Mouse (Mus musculus) hindbrain, embryonic 13.5 days (tissue): ENCODE measurements around the gene Cnpy1. TPM values are rescaled to one million over a fixed set of nuclear protein-coding genes. Genes with fewer than 3 reads are reported as not detected.
A peak's percentile ranks its signal among the peaks of the same experiment; 100 is the strongest.

Experiments used
- ATAC-seq: fragments of 200-750 bp; cut with Nextera tagmentation; 2 replicates; pipeline ENCODE4 v1.8.0; 2017; ENCODE audit warnings: moderate TSS enrichment; ENCODE audit not compliant: low FRiP score
- H3K27ac ChIP-seq: fragments of 300-500 bp; sonication (generic); 2 replicates; pipeline ENCODE4 v1.5.1; 2015; ENCODE audit warnings: inconsistent platforms, mild to moderate bottlenecking, moderate library complexity
- H3K27me3 ChIP-seq: fragments of 300-500 bp; sonication (generic); 2 replicates; pipeline ENCODE4 v1.6.1; 2015; ENCODE audit warnings: mild to moderate bottlenecking, inconsistent platforms
- H3K36me3 ChIP-seq: fragments of 300-500 bp; sonication (generic); 2 replicates; pipeline ENCODE4 v1.6.1; 2015; ENCODE audit warnings: mild to moderate bottlenecking, inconsistent platforms
- H3K4me1 ChIP-seq: fragments of 300-500 bp; sonication (generic); replicated peaks from 2 replicates; pipeline ENCODE4 v1.6.1; 2015; ENCODE audit warnings: inconsistent platforms
- H3K4me2 ChIP-seq: fragments of 300-500 bp; sonication (generic); 2 replicates; pipeline ENCODE4 v1.6.1; 2015; ENCODE audit warnings: inconsistent platforms, mild to moderate bottlenecking, moderate library complexity
- H3K4me3 ChIP-seq: fragments of 300-500 bp; sonication (generic); 2 replicates; pipeline ENCODE4 v1.5.1; 2015; ENCODE audit warnings: mild to moderate bottlenecking, inconsistent platforms
- H3K9ac ChIP-seq: fragments of 300-500 bp; sonication (generic); 2 replicates; pipeline ENCODE4 v1.6.1; 2015; ENCODE audit warnings: mild to moderate bottlenecking, inconsistent platforms
- H3K9me3 ChIP-seq: fragments of 300-500 bp; sonication (generic); 2 replicates; pipeline ENCODE4 v1.6.1; 2016; ENCODE audit warnings: inconsistent platforms
- WGBS: fragments of 180-500 bp; shearing (Covaris S2); methylation state at CpG from one replicate; pipeline ENCODE4 v1.1.7; 2015; 5-methylcytosine and 5-hydroxymethylcytosine counted together
- polyA plus RNA-seq: library from polyadenylated mRNA; unstranded; fragments of >200 nt; fragmentation: Nextera tagmentation; extraction: Ambion mirVana; gene quantifications from 2 replicates; pipeline ENCODE4 v1.2.1, GENCODE M21; 2015

Cnpy1 gene
- polyA plus RNA-seq = 33.9 and 42.8 TPM in 2 replicates

DNA sequence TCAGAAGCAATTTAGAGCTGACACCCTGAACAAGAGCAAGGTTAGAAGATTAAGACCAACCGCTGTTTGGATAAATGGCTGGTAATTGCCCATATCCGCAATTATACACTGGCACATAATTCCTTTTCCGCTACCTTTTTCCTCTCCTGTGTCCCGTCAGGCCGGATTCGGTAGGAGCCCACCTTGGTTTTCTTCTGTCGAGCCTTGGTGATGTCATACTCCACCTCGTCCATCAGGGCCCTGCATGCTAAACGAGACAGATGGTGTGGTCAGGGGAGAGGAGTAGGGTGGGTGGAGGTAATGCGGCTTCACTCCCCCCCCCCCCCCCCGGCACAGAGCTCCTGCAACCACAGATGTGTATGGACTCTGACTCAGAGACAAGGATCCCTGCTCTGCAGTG lies at the start of gene Cnpy1:
Cnpy1 (minus strand) TSS at position 233 of the 400 bp plus-strand sequence.
- Histone ChIP-seq H3K36me3 (no peaks in the 10 kb centered on the region), H3K27me3 (no peaks in the 10 kb centered on the region), H3K4me3 (no peak within 1 kb of the TSS), H3K9ac (no peak within 1 kb of the TSS), H3K4me2 (no peak within 1 kb of the TSS), H3K27ac (peak within 1 kb of the TSS; percentile 48; the same call in 1 of the 2 replicates), H3K4me1 (peaks cover 3% of the 10 kb centered on the region; the same call in 1 of the 2 replicates), H3K9me3 (no peaks in the 10 kb centered on the region)
- 62% methylated on average over 11 of the region's 11 CpGs for WGBS
- ATAC-seq = no peak

DNA sequence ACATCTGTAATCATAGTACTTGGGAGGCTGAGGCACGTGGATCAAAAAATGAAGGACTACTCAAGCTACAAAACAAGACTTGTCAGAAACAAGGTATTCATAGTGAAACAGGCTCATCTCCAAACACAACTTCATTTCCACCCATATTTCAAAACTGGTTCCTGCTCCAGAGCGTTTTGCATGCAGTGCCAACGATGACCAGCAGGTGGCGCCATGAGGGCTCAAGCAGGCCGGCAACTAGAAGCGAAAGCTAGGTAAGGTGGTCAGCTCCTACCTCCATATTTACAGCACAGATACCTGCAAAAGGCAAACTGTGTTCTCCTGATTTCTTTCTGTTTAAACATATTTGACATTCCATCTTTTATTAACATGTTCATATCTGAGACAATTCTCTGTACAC lies 48.4 kb upstream of the Cnpy1 start:
- 4% methylated on average over 6 of the region's 6 CpGs for WGBS
- no peak overlapping the region for H3K9ac ChIP-seq
- no peak overlapping the region for H3K4me2 ChIP-seq
- H3K36me3 ChIP-seq = no peaks in the 10 kb centered on the region
- no peak overlapping the region for H3K27ac ChIP-seq
- H3K4me3 ChIP-seq = no peak overlapping the region
- H3K9me3 ChIP-seq = no peaks in the 10 kb centered on the region
- no peaks in the 10 kb centered on the region for H3K27me3 ChIP-seq
- ATAC-seq = no peak
- H3K4me1 ChIP-seq = no peaks in the 10 kb centered on the region

DNA sequence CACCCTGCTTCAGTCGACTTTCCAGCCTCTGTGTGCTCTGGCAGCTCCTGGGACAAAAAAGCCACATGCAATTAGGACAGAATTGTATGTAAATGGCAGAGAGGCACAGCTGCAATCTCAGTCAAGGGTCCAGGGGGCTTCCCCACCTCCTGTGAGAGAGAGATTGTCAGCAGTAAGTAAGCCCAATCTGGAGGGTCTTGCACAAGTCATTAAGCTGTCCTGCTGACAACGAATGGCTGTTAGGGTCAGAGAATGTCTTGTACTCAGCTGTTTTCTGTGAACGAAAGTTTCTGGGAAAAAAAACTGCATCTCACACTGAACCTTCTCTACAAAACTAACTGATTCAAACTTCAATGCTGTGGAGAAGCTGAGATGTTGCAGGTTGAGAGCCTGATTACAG lies 46.7 kb upstream of the Cnpy1 start:
- WGBS = 51% methylated on average over 3 of the region's 3 CpGs
- no peak overlapping the region for H3K4me3 ChIP-seq

DNA sequence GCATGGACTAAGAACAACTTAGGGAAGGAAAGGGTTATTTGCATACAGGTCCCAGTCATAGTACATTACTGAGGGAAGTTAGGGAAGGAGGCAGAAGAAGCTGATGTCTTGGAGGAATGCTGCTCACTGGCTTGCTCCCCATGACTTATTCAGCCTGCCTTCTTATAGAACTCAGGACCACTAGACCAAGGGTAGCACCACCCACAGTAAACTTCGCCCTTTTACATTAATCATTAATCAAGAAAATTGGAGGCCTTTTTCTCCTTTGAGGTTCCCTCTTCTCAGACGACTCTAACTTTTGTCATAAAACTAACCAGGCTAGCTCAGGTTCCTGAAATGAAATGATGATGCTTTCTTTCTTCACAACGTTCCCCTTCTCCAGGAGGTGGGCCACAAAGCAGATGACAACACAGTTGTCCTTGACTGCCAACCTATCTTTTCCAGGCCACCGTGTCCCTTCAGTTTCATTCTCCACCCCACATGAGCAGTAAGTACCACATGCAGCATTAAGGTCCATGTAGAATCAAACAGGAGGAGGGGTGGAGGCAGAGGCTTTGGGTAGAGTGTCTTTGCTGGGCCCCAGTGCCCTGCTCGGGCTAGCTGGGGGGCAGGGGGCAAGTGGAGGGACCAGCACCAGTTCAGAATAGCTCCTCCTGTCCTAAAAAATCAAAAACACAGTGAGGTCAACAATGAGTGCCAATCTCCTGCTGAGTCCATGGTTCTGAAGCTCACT lies 45.7 kb upstream of the Cnpy1 start:
- no peak for ATAC-seq
- no peaks in the 10 kb centered on the region for H3K36me3 ChIP-seq
- H3K9me3 ChIP-seq = no peaks in the 10 kb centered on the region
- H3K4me2 ChIP-seq = no peak overlapping the region
- no peak overlapping the region for H3K27ac ChIP-seq
- H3K27me3 ChIP-seq = no peaks in the 10 kb centered on the region
- no peak overlapping the region for H3K4me3 ChIP-seq
- no peaks in the 10 kb centered on the region for H3K4me1 ChIP-seq
- 82% methylated on average over 5 of the region's 5 CpGs for WGBS
- H3K9ac ChIP-seq = no peak overlapping the region

More for the DNA sequence above, 46.7 kb upstream of the Cnpy1 start:
- Histone ChIP-seq H3K9me3 (no peaks in the 10 kb centered on the region), H3K27me3 (no peaks in the 10 kb centered on the region), H3K4me2 (no peak overlapping the region), H3K36me3 (no peaks in the 10 kb centered on the region), H3K4me1 (no peaks in the 10 kb centered on the region), H3K9ac (no peak overlapping the region), H3K27ac (no peak overlapping the region)
- ATAC-seq = no peak

- no peaks in the 10 kb centered on the region for H3K27me3 ChIP-seq
- 69% methylated on average over 1 of the region's 1 CpGs for WGBS
- no peak overlapping the region for H3K9ac ChIP-seq
- no peak for ATAC-seq
- no peak overlapping the region for H3K4me2 ChIP-seq
- H3K27ac ChIP-seq = no peak overlapping the region
- no peaks in the 10 kb centered on the region for H3K9me3 ChIP-seq
- H3K4me3 ChIP-seq = no peak overlapping the region
- H3K36me3 ChIP-seq = no peaks in the 10 kb centered on the region
- H3K4me1 ChIP-seq = no peaks in the 10 kb centered on the region
Observed at GRCm38 (mm10) chr5:28290630-28291029, 45.0 kb upstream of the Cnpy1 start.

DNA sequence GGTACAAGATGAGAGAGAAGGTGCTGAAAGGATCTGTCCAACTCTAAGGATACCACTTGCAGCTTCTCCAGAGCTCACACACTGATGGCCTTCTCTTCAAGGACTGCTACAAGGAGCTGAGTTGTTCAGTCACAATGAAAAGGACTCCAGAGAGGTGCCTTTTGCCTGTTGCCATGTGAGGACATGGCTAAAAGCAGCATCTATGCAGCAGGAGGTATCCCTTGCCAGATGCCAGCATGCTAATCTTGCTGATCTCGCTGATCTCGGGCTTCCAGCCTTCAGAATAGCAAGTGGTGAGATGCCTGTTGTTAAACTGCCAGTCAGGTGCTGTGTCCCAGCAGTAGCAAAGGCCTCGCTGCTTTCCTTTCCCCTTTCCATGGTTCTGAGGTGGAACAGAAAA lies 43.5 kb upstream of the Cnpy1 start:
- Histone ChIP-seq H3K9ac (no peak overlapping the region), H3K4me1 (no peaks in the 10 kb centered on the region), H3K36me3 (no peaks in the 10 kb centered on the region), H3K4me2 (no peak overlapping the region), H3K9me3 (no peaks in the 10 kb centered on the region), H3K4me3 (no peak overlapping the region), H3K27me3 (no peaks in the 10 kb centered on the region), H3K27ac (no peak overlapping the region)
- WGBS = 61% methylated on average over 3 of the region's 3 CpGs
- no peak for ATAC-seq

DNA sequence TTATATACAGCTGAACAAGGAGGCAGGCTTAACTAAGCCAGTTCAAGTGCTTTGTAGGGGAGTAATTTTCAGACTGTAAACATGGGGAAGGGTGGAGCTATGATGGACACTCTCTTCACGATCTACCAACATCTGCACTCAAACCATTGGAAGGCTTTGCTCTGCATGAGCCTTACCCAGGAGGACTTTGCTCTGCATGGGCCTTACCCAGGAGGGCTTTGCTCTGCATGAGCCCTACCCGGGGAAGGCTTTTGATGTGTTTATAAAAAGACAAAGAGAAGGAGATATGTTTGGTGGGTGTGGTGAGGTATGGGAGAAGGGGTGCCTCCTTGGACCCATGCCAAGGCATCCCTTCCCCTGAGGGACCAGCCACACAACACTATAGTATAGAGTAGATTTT lies 31.7 kb upstream of the Cnpy1 start:
- no peak for ATAC-seq
- Histone ChIP-seq H3K4me1 (0 out of 2 replicates have a peak, but pooled peaks cover 2% of the 10 kb centered on the region), H3K9ac (no peak overlapping the region), H3K27ac (no peak overlapping the region), H3K4me2 (no peak overlapping the region), H3K36me3 (no peaks in the 10 kb centered on the region), H3K27me3 (no peaks in the 10 kb centered on the region), H3K9me3 (no peaks in the 10 kb centered on the region), H3K4me3 (no peak overlapping the region)
- 63% methylated on average over 2 of the region's 2 CpGs for WGBS

GRCm38 (mm10) chr5:28272836-28273235 lies 27.2 kb upstream of the Cnpy1 start:
- Histone ChIP-seq H3K27ac (no peak overlapping the region), H3K9me3 (no peaks in the 10 kb centered on the region), H3K4me3 (no peak overlapping the region), H3K36me3 (no peaks in the 10 kb centered on the region), H3K9ac (no peak overlapping the region), H3K27me3 (no peaks in the 10 kb centered on the region), H3K4me2 (no peak overlapping the region), H3K4me1 (0 out of 2 replicates have a peak, but pooled peaks cover 2% of the 10 kb centered on the region)
- ATAC-seq = no peak
- WGBS = 88% methylated on average over 2 of the region's 2 CpGs

GRCm38 (mm10) chr5:28269469-28269991 lies 23.9 kb upstream of the Cnpy1 start:
- no peak for ATAC-seq
- H3K27me3 ChIP-seq = 0 out of 2 replicates have a peak, but pooled peaks cover 2% of the 10 kb centered on the region

DNA sequence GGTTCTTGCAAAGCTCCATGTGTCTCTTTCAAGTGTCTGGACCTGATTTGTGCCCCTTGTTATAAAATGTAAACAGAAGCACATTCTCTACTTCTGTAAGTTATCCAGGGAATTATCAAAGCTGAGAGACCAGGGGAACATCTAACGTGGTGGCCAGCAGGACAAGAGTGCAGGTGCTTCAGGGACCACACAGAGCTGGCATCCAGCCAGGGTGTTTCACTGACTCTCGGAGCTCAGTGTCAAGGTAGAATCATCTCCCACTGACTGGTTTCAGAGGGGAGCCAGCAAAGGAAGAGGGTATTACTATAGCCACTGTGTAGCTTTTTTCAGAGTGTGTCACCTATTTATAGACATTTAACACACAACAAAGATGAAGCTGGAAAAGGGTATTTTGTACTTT lies 22.0 kb upstream of the Cnpy1 start:
- Histone ChIP-seq H3K4me1 (no peaks in the 10 kb centered on the region), H3K4me3 (no peak overlapping the region), H3K27me3 (0 out of 2 replicates have a peak, but pooled peaks cover 2% of the 10 kb centered on the region), H3K27ac (no peak overlapping the region), H3K9ac (no peak overlapping the region), H3K4me2 (no peak overlapping the region), H3K36me3 (no peaks in the 10 kb centered on the region), H3K9me3 (no peaks in the 10 kb centered on the region)
- ATAC-seq = no peak
- 54% methylated on average over 2 of the region's 2 CpGs for WGBS

More at GRCm38 (mm10) chr5:28269469-28269991, 23.9 kb upstream of the Cnpy1 start:
- Histone ChIP-seq H3K27ac (no peak overlapping the region), H3K4me2 (no peak overlapping the region), H3K9ac (no peak overlapping the region), H3K9me3 (no peaks in the 10 kb centered on the region), H3K4me3 (no peak overlapping the region), H3K4me1 (0 out of 2 replicates have a peak, but pooled peaks cover 2% of the 10 kb centered on the region), H3K36me3 (no peaks in the 10 kb centered on the region)
- WGBS = 68% methylated on average over 6 of the region's 6 CpGs

DNA sequence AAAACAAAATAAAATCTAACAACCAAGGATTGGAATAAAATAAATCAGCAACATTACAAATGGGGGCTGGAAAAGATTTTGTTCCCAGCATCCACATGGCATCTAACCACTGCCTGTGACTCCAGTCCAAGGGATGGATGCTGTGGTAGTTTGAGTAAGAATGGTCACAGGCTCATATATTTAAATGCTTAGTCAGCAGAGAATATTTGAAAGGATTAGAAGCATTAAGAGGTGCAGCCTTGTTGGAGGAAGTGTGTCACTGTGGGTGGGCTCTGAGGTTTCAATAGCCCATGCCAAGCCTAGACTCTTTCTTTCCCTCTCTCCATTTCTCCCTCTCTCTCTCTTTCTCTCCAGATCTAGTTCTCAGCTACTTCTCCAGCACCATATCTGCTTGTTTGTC lies 20.0 kb upstream of the Cnpy1 start:
- Histone ChIP-seq H3K4me1 (no peaks in the 10 kb centered on the region), H3K9me3 (no peaks in the 10 kb centered on the region), H3K4me2 (no peak overlapping the region), H3K9ac (no peak overlapping the region), H3K27me3 (0 out of 2 replicates have a peak, but pooled peaks cover 2% of the 10 kb centered on the region), H3K4me3 (no peak overlapping the region), H3K36me3 (no peaks in the 10 kb centered on the region), H3K27ac (no peak overlapping the region)
- no peak for ATAC-seq

GRCm38 (mm10) chr5:28263852-28264251 lies 18.2 kb upstream of the Cnpy1 start:
- no peak for ATAC-seq
- H3K36me3 ChIP-seq = no peaks in the 10 kb centered on the region
- WGBS = 15% methylated on average over 1 of the region's 1 CpGs
- no peak overlapping the region for H3K9ac ChIP-seq
- H3K4me2 ChIP-seq = no peak overlapping the region
- no peaks in the 10 kb centered on the region for H3K9me3 ChIP-seq
- H3K27me3 ChIP-seq = peaks cover 6% of the 10 kb centered on the region; the same call in 1 of the 2 replicates
- no peak overlapping the region for H3K4me3 ChIP-seq
- H3K27ac ChIP-seq = no peak overlapping the region
- H3K4me1 ChIP-seq = no peaks in the 10 kb centered on the region

DNA sequence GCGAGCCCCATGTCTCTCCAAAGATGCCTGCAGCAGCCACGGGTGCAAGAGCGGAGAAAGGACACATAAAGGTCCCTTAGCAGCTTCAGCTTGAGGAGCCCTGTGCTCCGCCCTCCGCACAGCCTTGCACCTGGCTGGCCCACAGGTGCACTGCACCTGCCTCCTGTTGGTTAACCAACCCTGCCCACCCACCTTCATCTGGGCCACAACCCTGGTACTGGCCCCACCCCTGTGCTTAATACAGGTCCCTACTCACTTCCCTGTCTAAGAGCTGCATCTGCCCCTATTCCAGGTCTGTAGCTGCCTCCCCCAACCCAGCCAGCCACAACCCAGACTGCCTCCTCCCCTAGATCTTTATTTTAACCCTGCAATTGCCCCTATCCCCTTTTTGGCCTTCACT lies 16.5 kb upstream of the Cnpy1 start:
- Histone ChIP-seq H3K4me2 (no peak overlapping the region), H3K36me3 (no peaks in the 10 kb centered on the region), H3K27me3 (peaks cover 9% of the 10 kb centered on the region; the same call in 1 of the 2 replicates), H3K4me3 (no peak overlapping the region), H3K27ac (no peak overlapping the region), H3K9ac (no peak overlapping the region), H3K4me1 (no peaks in the 10 kb centered on the region), H3K9me3 (no peaks in the 10 kb centered on the region)
- ATAC-seq = no peak
- 80% methylated on average over 5 of the region's 5 CpGs for WGBS
